Mouse (Mus musculus) embryonic facial prominence, embryonic 12.5 days (tissue): ENCODE data around the gene Mup12. TPM values are rescaled to one million over a fixed set of nuclear protein-coding genes. Genes with fewer than 3 reads are reported as not detected.
"Not testable (repeated sequence)": the region's sequence is repeated elsewhere in the genome, so short reads cannot be mapped to it uniquely, and the experiment has no call there.

Experiments
- ATAC-seq: fragments of 200-750 bp; cut with Nextera tagmentation; 2 replicates; pipeline ENCODE4 v1.8.0; 2017; ENCODE audit not compliant: insufficient number of reproducible peaks, insufficient read depth, low FRiP score, low TSS enrichment
- H3K27ac ChIP-seq: fragments of 300-500 bp; sonication (generic); 2 replicates; pipeline ENCODE4 v1.5.1; 2016; ENCODE audit warnings: mild to moderate bottlenecking
- H3K27me3 ChIP-seq: fragments of 300-500 bp; sonication (generic); 2 replicates; pipeline ENCODE4 v1.6.1; 2016; ENCODE audit warnings: mild to moderate bottlenecking, moderate library complexity
- H3K36me3 ChIP-seq: fragments of 300-500 bp; sonication (generic); 2 replicates; pipeline ENCODE4 v1.6.1; 2016; ENCODE audit warnings: mild to moderate bottlenecking
- H3K4me1 ChIP-seq: fragments of 300-500 bp; sonication (generic); 2 replicates; pipeline ENCODE4 v1.6.1; 2016
- H3K4me2 ChIP-seq: fragments of 300-500 bp; sonication (generic); replicated peaks from 2 replicates; pipeline ENCODE4 v1.6.1; 2016; ENCODE audit warnings: mild to moderate bottlenecking, moderate library complexity
- H3K4me3 ChIP-seq: fragments of 300-500 bp; sonication (generic); 2 replicates; pipeline ENCODE4 v1.5.1; 2016; ENCODE audit warnings: mild to moderate bottlenecking
- H3K9ac ChIP-seq: fragments of 300-500 bp; sonication (generic); 2 replicates; pipeline ENCODE4 v1.6.1; 2016; ENCODE audit warnings: mild to moderate bottlenecking, moderate library complexity
- H3K9me3 ChIP-seq: fragments of 300-500 bp; sonication (generic); 2 replicates; pipeline ENCODE4 v1.6.1; 2016; ENCODE audit warnings: mild to moderate bottlenecking, moderate library complexity
- WGBS: fragments of 180-500 bp; shearing (Covaris S2); methylation state at CpG from one replicate; pipeline ENCODE4 v1.1.7; 2016; 5-methylcytosine and 5-hydroxymethylcytosine counted together
- polyA plus RNA-seq: library from polyadenylated mRNA; unstranded; fragments of >200 nt; fragmentation: Nextera tagmentation; extraction: Ambion mirVana; gene quantifications from 2 replicates; pipeline ENCODE4 v1.2.1, GENCODE M21; 2016

Mup12 gene
- polyA plus RNA-seq: not detected in 2 replicates

GRCm38 (mm10) chr4:60741226-60741625 is at the start of gene Mup12:
Gene Mup12 (minus strand): TSS chr4:60741326.
- not testable (repeated sequence) for H3K9me3 ChIP-seq, H3K27ac ChIP-seq, H3K4me3 ChIP-seq, H3K9ac ChIP-seq, H3K36me3 ChIP-seq, ATAC-seq, H3K4me1 ChIP-seq, H3K27me3 ChIP-seq, H3K4me2 ChIP-seq
- WGBS: 90% methylated on average over 2 of the region's 4 CpGs

Other genes with a start within 250 kb of the Mup12 start
- not detected in 2 replicates for gene Mup1, start 239.4 kb downstream of the Mup12 start, polyA plus RNA-seq
- not detected in 2 replicates for gene Mup10, start 159.1 kb downstream of the Mup12 start, polyA plus RNA-seq
- gene Mup11, start 78.9 kb downstream of the Mup12 start, polyA plus RNA-seq: not detected in 2 replicates
- gene Mup22, start 80.1 kb upstream of the Mup12 start, polyA plus RNA-seq: not detected in 2 replicates